Mouse (Mus musculus): ENCODE measurements around the gene Odf3.
"Not testable (repeated sequence)": the region's sequence is repeated elsewhere in the genome, so short reads cannot be mapped to it uniquely, and the experiment has no call there.

Gene Odf3

GRCm38 (mm10) chr7:140881696-140882468 lies 34.3 kb downstream of the Odf3 start, which contains the start of the genes Psmd13 and Sirt3:
Gene Psmd13 (plus strand): TSS chr7:140881968.
Gene Sirt3 (minus strand): TSS chr7:140882309.
- DNase-seq (ENCODE audit: low spot score in 2 of 2), result peak; percentile 90

GRCm38 (mm10) chr7:140882469-140882803 lies 34.8 kb downstream of the Odf3 start:
- no peak for DNase-seq (ENCODE audit: low spot score in 2 of 2)

DNA sequence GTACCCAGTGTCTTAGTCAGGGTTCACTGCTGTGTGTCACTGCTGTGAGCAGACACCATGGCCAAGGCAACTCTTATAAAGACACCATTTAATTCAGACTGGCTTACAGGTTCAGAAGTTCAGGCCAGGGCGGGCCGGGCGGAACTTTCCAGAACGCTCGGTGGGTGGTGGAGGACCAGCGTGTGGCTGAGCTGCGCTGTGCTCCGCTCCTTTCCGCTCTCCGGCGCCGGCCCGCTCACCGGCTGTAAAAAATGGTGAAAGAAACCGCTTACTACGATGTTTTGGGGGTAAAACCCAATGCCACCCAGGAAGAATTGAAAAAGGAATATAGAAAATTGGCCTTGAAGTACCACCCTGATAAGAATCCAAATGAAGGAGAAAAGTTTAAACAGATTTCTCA lies 43.0 kb downstream of the Odf3 start:
- not testable (repeated sequence) for DNase-seq (ENCODE audit: low spot score in 2 of 2)

DNA sequence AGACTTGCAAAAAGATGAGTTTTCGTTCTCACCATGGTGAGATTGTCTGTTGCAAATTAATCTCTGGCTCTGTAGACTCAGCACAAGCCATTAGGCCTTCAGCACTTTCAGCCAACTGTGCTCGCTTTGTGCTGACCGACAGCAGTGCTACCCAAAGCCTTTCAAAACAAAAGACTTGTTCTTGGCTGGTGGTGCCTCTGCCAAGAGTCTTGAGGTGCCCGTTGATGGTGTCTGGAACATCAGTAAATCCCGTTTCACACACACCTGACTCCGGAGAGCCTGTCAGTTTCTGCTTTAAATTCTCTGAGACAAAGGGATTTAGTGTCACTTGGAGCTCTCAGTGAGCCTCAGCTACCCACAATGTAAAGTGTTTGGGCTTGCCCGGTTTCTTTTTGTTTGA lies 46.4 kb downstream of the Odf3 start:
- DNase-seq (ENCODE audit: low spot score in 2 of 2), result no peak

DNA sequence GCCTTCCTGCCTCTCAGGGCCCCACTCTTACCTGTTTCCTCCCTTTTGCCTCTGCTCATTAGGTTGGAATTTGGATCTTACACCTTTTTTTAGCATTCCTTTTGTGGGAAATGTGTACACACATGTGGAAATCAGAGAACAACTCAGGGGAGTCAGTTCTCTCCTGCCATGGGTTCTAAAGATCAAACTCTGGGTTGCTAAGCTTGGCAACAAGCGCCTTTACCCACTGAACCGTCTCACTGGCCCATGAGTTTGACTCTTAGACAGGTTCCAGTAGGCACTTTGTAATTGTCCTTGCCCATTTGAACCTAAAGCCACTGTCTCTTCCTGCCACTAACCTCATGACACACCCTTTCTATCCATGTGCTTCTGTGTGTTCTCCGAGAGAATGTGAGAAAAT lies 47.0 kb downstream of the Odf3 start:
- DNase-seq (ENCODE audit: low spot score in 2 of 2), result no peak

DNA sequence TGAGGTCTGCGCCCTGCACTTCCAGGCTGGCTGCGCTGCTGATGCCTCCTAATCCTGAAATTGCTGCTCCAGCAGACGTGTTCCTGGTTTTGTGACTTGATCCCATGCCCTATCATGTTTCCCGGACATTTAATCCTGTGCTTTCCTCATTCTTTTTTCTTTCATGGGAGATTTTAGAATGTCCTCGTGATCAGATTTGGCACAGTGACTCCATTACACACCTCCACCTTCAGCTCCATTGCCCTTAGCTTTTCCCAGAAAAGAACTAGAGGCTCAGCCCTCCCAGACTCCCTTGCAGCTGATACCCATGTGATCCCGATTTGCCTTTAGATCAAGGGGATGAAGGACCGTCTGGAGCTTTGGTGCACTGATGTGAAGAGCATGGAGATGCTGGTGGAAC lies 50.3 kb downstream of the Odf3 start:
- DNase-seq (ENCODE audit: low spot score in 2 of 2), result no peak

- DNase-seq (ENCODE audit: low spot score in 2 of 2), result no peak
These were observed 51.5 kb downstream of the Odf3 start for GRCm38 (mm10) chr7:140899121-140899520.

- DNase-seq (ENCODE audit: low spot score in 2 of 2), result no peak
These were observed 52.6 kb downstream of the Odf3 start, which contains the start of gene Cox8b for GRCm38 (mm10) chr7:140900220-140900619. Gene Cox8b (minus strand): TSS chr7:140900446.

Measured in natural killer cell, adult 2 months (primary cell).